Mouse (Mus musculus) kidney, adult 11 months (tissue): ENCODE data around the gene Trim7.
A peak's percentile ranks its signal among the peaks of the same experiment; 100 is the strongest.
"Not testable (repeated sequence)": the region's sequence is repeated elsewhere in the genome, so short reads cannot be mapped to it uniquely, and the experiment has no call there.

Experiments used
- DNase-seq: peaks from one replicate; pipeline ENCODE4 v3.0.0; 2022

Gene Trim7

DNA sequence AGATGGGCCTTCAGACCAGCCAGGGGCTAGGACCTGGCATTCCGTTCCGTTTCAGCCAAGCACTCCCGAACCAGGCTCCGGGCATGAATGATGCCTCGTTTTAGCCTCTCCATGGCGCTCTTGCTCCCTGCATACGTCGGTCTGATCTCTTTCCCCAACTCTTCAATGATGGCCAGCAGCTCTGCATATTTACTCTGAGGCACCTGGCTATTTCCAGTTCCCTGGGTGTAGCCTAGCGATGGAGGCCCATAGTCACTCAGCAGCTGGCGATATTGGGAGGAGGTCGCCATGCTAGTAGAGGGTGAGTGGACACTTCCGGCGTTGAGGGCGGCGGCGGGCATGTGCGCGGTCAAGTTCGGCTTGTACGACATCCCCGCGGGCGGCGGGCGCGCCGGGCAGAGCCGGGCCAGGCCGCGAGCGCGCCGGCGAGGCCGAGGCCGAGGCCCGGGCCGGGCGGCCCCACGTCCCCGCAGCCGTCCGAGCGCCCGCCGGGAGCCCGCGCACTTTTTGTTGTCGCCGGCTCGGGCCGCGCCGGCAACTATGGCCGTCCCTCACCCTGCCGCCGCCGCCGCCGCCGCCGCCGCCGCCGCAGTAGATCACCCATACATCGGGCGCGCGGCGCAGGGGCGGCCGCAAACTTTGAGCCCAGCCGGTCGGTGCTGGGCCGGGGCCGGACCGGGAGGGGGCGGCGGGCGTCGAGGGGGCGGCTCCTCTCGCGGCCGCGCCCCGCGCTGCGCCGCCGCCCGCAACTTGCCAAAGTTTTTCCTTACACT is at the start of gene Trim7, which contains the start of gene Gm12184:
Gene Trim7, plus strand, starts transcription at position 162 of the 773 bp plus-strand sequence.
Gene Gm12184, minus strand, starts transcription at position 677 of the 773 bp plus-strand sequence.
- not testable (repeated sequence) for DNase-seq

DNA sequence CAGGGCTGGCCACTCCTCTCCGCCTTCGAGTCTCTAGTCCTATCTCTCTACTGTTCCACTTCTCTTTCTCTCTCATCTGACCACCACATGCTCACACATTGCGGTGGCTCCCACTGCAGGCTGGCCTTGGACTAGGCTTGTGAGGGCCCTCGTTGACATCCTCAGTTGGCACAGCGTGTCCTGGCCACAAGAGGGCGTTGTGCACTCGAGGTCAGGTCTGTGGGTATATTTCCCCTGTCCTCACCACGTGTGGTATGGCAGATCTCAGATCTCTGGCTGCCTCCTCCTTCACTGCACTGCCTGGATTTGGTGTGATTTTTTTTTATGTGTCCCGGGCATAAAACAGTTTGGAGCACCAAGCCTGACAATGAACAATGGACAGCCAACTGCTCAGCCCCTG is 49.3 kb upstream of the Trim7 start:
- DNase-seq = no peak

- DNase-seq = no peak
These were observed 48.6 kb upstream of the Trim7 start for GRCm38 (mm10) chr11:48777303-48777702.

GRCm38 (mm10) chr11:48779450-48779849 is 46.5 kb upstream of the Trim7 start:
- DNase-seq = no peak

DNA sequence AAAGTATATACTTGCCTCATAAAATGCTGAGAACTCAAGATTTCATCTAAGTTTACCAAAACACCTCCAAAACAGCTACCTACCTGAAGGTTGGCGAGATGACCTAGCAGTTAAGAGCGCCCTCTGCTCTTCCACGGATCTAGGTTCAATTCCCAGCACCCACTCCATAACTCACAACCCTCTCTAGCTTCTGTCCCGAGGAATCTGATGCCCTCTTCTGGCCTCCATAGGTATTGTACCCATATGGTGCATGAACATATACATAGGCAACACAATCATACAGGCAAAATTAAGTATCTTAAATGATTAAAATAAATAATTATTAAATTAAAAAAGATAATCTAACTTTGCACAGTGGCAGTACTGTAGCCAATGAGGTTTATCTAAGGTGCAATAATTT is 43.7 kb upstream of the Trim7 start:
- DNase-seq = no peak

- peak; percentile 35 for DNase-seq
These were observed 38.3 kb upstream of the Trim7 start for GRCm38 (mm10) chr11:48787455-48788211.

DNA sequence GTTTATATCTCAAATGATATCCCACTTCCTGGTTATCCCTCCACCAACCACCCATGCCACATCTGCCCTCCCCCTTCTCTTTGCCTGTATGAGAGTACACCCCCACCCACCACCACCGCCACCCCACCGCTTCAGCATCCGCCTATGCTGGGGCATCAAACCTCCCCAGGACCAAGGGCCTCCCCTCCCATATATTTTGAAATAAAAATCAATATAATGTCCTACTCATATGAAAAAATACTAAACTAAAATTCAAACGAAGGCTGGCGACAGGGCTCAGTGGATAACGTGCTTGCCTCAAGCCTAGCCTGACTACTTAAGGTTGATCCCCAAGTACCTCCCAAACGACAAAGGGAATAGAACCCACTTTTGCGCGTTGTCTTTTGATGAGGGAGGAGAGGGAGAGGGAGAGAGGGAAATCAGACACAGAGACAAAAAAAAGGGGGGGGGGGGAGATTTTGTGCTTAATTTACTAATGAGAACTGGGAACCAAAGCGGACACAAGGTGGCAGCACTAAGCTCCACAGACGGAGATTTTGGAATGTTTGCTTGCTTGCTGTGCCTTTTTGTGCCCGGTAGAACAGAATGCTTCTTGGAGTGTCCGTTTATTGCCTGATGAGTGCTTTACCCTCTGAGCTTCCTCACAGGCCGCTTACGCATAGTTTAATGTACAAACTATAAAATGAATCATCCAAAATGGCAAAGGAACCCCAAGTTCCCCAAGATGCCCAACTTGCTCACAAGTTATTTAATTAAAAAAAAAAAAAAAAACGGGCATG is 37.4 kb upstream of the Trim7 start:
- peak; percentile 70 for DNase-seq

DNA sequence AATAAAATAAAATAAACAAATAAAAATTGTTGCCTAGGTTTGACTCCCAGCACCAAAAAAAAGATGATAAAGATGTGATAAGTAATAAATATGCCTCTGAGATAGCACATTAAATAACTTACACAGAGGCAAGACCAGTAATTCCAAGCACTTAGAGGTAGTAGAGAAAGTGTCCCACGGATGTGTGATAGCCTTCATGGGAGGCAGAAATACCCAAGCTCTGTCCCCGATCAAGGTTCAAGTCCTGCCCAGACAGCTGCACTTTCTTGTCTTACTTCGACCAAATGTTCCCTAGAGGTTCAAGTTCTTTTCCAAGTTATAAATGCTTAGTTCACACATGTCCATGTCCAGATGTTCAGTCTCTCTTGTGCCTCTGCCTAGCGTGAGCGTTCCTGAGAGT is 36.7 kb upstream of the Trim7 start:
- DNase-seq = no peak

DNA sequence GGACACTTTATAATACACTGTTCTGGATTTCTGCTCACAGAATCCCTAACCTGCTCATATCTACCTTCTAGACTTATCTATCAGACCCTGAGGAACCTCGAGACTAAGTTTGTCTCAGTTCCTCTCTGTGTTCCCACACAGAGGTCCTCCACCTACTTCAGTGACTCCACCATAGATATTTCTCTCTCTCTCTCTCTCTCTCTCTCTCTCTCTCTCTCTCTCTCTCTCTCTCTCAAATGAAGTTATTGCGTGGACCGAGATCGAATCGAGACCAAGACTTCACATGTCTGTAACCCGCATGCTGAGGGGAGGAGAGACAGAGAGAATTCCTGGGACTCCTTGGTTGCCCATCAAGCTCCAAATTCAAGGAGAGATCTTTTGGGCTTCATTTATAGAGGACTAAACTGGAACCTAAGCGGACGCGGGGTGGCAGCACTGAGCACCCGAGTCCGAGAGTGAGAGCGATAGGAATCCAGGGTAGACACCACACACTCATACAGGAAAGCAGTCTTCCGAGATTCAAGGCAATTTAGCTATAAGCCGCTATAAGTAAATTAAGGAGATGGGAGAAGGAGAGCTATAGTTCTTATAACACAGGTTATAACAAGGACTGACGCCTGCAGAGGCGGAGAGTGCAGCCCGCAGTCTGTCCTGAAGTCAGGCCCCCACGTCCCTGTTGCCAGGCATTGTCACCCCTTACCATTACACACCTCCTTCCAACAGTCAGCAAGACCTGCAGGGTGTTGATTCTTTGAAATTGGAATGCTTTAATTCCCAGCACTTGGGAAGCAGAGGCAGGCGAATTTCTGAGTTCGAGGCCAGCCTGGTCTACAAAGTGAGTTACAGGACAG is 35.7 kb upstream of the Trim7 start:
- peak; percentile 78 for DNase-seq

- peak; percentile 54 for DNase-seq
These were observed 35.0 kb upstream of the Trim7 start for GRCm38 (mm10) chr11:48790946-48791345.

DNA sequence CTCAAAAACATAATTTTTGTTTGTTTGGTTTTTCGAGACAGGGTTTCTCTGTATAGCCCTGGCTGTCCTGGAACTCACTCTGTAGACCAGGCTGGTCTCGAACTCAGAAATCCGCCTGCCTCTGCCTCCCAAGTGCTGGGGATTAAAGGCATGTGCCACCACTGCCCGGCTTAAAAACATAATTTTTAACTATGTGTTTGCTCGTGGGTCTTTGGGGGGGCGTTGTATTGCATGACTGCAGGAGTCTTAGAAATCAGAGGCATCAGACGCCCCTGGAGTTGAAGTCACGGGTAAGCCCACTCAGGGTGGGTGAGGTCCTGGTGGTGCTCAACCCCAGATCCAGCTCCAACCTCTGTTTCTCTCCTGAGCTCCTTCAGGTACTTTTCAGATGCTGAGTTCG is 34.0 kb upstream of the Trim7 start:
- DNase-seq = not testable (repeated sequence)

DNA sequence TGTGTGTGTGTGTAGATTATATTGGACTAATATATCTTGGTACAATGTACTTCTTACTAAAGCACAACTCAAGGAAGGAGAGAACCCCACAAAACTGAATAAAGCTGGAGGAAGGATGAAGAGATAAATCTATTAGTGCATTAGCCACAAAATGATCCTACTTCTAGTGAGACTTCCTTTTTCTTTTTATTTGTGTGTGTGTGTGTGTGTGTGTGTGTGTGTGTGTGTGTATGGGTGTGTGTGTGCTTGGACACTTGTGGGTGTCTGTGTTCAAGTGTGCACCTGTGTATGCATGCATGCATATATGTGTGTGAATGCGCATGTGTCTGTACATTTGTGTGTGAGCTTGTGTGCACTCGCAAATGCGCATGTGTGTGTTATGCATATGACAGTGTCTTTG is 32.8 kb upstream of the Trim7 start:
- DNase-seq = no peak

DNA sequence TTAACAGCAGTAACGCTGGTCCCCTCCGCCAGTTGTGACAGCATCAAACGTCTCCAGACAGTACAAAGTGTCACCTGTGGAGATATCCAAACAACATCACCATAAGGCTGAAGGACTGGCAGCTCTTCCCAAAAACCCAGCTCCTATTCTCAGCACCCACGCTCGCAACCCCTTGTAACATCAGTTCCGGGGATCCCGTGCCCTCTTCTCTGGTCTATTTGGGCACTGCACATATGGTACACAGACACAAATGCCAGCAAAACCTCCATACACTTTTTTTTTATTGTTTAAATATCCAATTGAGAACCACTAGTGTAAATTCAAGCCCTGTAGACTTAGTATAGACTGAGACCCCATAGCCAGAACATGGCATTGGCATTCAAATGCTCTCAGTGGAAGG is 30.7 kb upstream of the Trim7 start:
- DNase-seq = no peak

GRCm38 (mm10) chr11:48796290-48796689 is 29.6 kb upstream of the Trim7 start:
- DNase-seq = no peak

- no peak for DNase-seq
These were observed 28.7 kb upstream of the Trim7 start for GRCm38 (mm10) chr11:48797287-48797686.

DNA sequence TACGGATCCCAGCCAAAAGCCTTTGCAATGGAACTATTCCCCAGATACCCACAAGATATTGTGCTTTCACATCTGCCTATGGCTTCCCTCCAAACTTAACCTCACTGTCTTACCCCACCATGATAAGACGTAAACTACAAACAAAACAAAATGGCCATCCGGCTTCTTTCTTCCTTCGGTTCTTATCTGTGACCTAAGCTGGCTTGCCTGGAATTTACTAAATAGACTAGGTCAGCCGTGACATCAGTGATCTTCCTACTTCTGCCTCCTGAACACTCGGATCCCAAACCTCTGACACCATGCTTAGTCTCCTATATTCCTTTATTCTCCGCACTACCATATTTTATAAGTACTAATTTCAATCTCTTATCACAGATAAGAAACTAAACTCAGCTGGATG is 27.6 kb upstream of the Trim7 start:
- DNase-seq = no peak

DNA sequence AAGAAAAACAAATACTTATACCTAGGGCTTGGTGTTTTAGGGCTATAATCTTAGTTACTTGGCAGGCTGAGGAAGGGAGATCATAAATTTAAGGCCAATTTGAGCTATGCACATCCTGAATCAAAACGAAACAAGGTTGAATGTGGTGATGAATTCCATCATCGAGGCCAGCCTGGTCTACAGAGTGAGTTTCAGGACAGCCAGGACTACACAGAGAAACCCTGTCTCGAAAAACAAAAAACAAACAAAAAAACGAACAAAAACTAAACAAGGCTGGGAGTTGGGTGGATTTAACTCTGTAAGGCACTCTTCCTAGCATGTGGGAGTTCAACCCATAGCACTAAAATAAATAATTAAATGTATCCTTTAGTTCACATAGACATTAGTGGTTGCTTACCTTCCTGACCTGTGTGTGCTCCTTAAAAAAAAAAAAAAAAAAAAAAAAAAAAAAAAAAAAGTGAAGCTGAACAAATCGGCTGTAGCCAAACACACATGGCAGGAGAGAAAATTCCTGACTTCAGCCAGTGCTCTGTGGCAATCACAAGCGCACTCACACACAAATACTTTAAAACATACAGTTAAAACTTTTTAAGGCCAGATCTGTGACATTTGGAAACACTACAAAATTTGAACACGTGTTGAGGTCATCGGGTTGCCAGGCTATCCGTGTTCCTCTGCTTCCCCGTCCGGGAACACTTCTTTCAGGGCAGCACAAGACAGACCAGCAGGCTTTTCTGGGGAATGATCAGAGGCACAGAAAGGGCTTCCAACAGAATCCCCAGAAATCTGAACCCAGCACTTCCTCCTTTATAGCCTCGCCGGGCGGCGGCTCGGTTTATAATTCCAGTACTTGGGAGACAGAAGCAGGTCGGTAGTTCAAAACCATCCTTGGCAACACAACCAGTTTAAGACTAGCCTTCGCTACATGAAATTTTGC is 26.7 kb upstream of the Trim7 start:
- DNase-seq = no peak

DNA sequence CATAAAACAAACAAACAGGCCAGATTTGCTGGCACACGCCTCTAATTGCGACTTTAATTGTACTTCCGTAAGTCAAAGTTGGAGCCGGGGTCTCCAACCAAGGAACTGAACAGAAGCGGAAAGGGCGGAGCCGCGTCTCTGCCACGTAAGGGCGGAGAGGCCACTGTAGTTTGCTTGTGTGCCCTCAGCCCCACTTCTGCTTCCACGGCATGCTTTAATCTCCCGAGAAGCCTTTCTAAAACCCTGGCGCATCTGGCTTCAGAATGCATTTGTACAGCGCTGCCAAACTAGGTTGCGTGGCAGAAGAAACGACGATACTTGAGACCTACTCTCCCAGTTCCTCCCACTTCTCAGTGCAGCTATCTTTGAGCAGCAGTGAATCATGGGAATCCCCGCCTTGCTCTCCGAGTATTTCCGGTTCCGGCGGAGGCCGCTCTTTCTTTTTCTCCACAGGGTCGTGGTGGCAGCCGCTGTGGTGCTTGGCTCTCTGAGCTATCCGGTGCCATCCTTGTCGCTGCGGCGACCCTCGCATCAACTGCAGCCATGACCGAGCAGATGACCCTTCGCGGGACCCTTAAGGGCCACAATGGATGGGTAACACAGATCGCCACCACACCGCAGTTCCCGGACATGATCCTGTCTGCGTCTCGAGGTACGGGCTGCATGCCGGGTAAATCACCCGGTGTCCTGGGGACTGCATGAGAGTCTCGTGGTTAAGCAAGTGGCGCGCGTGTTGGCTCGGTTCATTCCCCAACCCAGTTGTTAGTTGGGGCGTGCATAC is 25.8 kb upstream of the Trim7 start, which contains the start of gene Rack1:
Gene Rack1, plus strand, starts transcription at position 412 of the 781 bp plus-strand sequence.
- DNase-seq = peak; percentile 90

GRCm38 (mm10) chr11:48801831-48802772 is 23.8 kb upstream of the Trim7 start:
- no peak for DNase-seq
